9 mouse cellular contexts compared by ENCODE assay signal in the genomic region with DNA sequence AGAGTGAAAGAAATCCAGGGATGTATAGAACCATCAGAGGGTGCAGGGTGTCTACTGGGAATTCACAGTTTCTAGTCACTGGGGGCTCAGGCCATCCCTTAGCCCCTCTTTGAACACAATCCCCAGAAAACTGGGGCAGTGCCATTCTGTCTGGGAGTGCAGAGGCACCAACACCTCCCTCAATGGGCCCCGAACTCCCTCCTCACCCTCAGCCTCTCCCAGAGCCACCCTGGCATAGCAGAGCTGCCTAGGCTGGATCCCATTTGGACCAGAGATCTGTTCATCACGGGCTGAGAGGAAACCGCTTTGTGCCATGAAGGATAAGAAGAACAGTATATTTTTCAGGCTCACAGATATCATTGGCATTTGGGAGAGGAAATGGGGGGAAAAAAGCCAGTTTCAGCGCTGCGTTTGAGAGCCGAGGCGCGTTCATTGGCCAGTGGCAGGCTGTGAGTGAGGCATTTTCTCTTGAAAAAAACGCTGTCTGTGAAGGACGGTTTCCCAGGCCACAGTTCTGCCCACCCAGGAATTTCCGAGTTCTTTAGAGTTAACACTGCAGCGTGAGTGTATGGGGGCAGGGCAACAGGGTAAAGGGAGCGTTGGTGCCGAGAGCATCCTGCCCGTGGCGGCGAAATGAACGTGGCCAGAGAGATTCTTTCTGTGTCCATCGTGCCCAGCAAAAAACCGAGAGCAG.
DNase-seq lines count a peak whose midpoint lies in the region; ATAC-seq and TF ChIP-seq lines count a peak whose summit lies in the region.
"Had no signal": no experiment of that assay in that cellular context is flagged by ENCODE, and none has a peak within 500 bp of the region (broad histone marks: within the 10 kb centered on the region; RNA-seq: fewer than 3 reads in every experiment).

No protein-coding gene starts in this region.

- peaks cover 53% of the 10 kb centered on the region for H3K27me3 ChIP-seq in embryonic facial prominence, embryonic 10.5 days (replicated peaks; ENCODE audit: low read depth, poor library complexity, severe bottlenecking)
- no peaks in the 10 kb centered on the region for H3K27me3 ChIP-seq in hindbrain, embryonic 15.5 days
- no peaks in the 10 kb centered on the region for H3K27me3 ChIP-seq in neural tube, embryonic 11.5 days (ENCODE audit: control insufficient read depth, insufficient read depth, low read length)

- H3K4me3 ChIP-seq in left cerebral cortex, adult 2 months, result peak overlapping the region; percentile 31; the same call in 1 of the 2 replicates
- peak overlapping the region; percentile 32 for H3K4me3 ChIP-seq in embryonic facial prominence, embryonic 10.5 days
- peak overlapping the region; percentile 32 for H3K4me3 ChIP-seq in hindbrain, embryonic 15.5 days
- no peak overlapping the region for H3K4me3 ChIP-seq in neural tube, embryonic 11.5 days (ENCODE audit: low read depth, low read length)

- H3K4me2 ChIP-seq in hindbrain, embryonic 15.5 days, result peak overlapping the region; percentile 63
- H3K4me2 ChIP-seq in neural tube, embryonic 11.5 days (ENCODE audit: low read depth), result peak overlapping the region; percentile 38

- no peaks in the 10 kb centered on the region for H3K9me3 ChIP-seq in embryonic facial prominence, embryonic 10.5 days
- no peaks in the 10 kb centered on the region for H3K9me3 ChIP-seq in hindbrain, embryonic 15.5 days
- no peaks in the 10 kb centered on the region for H3K9me3 ChIP-seq in neural tube, embryonic 11.5 days (ENCODE audit: control insufficient read depth, low read length)

- WGBS in embryonic facial prominence, embryonic 10.5 days, result 48% methylated on average over 20 of the region's 20 CpGs
- WGBS in hindbrain, embryonic 15.5 days, result 9% methylated on average over 20 of the region's 20 CpGs
- WGBS in neural tube, embryonic 11.5 days, result 25% methylated on average over 20 of the region's 20 CpGs

- no peaks in the 10 kb centered on the region for H3K36me3 ChIP-seq in embryonic facial prominence, embryonic 10.5 days (replicated peaks)
- H3K36me3 ChIP-seq in hindbrain, embryonic 15.5 days, result no peaks in the 10 kb centered on the region
- H3K36me3 ChIP-seq in neural tube, embryonic 11.5 days (ENCODE audit: control insufficient read depth, insufficient read depth, low read length), result no peaks in the 10 kb centered on the region

- no peak overlapping the region for H3K27ac ChIP-seq in left cerebral cortex, adult 2 months
- H3K27ac ChIP-seq in embryonic facial prominence, embryonic 10.5 days (replicated peaks), result no peak overlapping the region; the same call in 1 of the 2 replicates
- H3K27ac ChIP-seq in hindbrain, embryonic 15.5 days (replicated peaks), result peak overlapping the region; percentile 82
- H3K27ac ChIP-seq in neural tube, embryonic 11.5 days (ENCODE audit: low read depth, low read length), result peak overlapping the region; percentile 64

- ATAC-seq in hindbrain, embryonic 15.5 days (ENCODE audit: low FRiP score, low read depth), result peak; percentile 74
- peak; percentile 80 for ATAC-seq in neural tube, embryonic 11.5 days (ENCODE audit: insufficient read depth, low FRiP score, low TSS enrichment)

- no peak for DNase-seq in left cerebral cortex, adult 2 months (ENCODE audit: extremely low spot score in 1 of 2, low spot score in 2 of 2)
- no peak for DNase-seq in left cerebral cortex, adult 18-20 months (ENCODE audit: low spot score in 2 of 2)
- peak; percentile 15 for DNase-seq in embryonic facial prominence, embryonic 10.5 days (ENCODE audit: low spot score)
- DNase-seq in neural tube, embryonic 11.5 days (ENCODE audit: low spot score), result peak; percentile 84
- no peak for DNase-seq in adrenal gland, adult 18-20 months (ENCODE audit: low spot score in 2 of 2)
- DNase-seq in thymus, postnatal 14 days, result no peak
- no peak for DNase-seq in urinary bladder, adult 2 months (ENCODE audit: low spot score)
- DNase-seq: heart, postnatal 4 days had no signal

- H3K9ac ChIP-seq in hindbrain, embryonic 15.5 days, result peak overlapping the region; percentile 35
- H3K9ac ChIP-seq in neural tube, embryonic 11.5 days (ENCODE audit: low read length), result peak overlapping the region; percentile 18; the same call in 1 of the 2 replicates

- H3K4me1 ChIP-seq in embryonic facial prominence, embryonic 10.5 days, result peaks cover 20% of the 10 kb centered on the region
- H3K4me1 ChIP-seq in hindbrain, embryonic 15.5 days (replicated peaks), result peaks cover 26% of the 10 kb centered on the region
- peaks cover 23% of the 10 kb centered on the region for H3K4me1 ChIP-seq in neural tube, embryonic 11.5 days (ENCODE audit: control insufficient read depth, insufficient read depth, low read length)

- intact Hi-C loops in left cerebral cortex, adult 2 months (cut with DNase I), result loop anchor here (2.0 to 10.0 kb wide), 4 partner anchors 43 to 635 kb away; a partner anchor contains a TSS

- TF ChIP-seq CTCF in left cerebral cortex, adult 2 months (IDR thresholded peaks at IDR 0.05), result no peak

Comparison
In these comparisons a context has a peak if more than half of its experiments do, and no peak if none do; other contexts are left out.
1. DNase-seq: peak in embryonic facial prominence, embryonic 10.5 days (single experiment) and neural tube, embryonic 11.5 days (single experiment); none in left cerebral cortex, adult 2 months (0 of 2), left cerebral cortex, adult 18-20 months (0 of 2), adrenal gland, adult 18-20 months (0 of 2), thymus, postnatal 14 days (single experiment) and urinary bladder, adult 2 months (single experiment).
2. H3K27ac ChIP-seq: peak in hindbrain, embryonic 15.5 days (single experiment) and neural tube, embryonic 11.5 days (single experiment); none in left cerebral cortex, adult 2 months (single experiment) and embryonic facial prominence, embryonic 10.5 days (single experiment).